Mouse (Mus musculus) kidney, embryonic 14.5 days (tissue): ENCODE results near the gene Phldb3. TPM values are rescaled to one million over a fixed set of nuclear protein-coding genes. Genes with fewer than 3 reads are reported as not detected.
A peak's percentile ranks its signal among the peaks of the same experiment; 100 is the strongest.
"Not testable (repeated sequence)": the region's sequence is repeated elsewhere in the genome, so short reads cannot be mapped to it uniquely, and the experiment has no call there.

ENCODE experiments used
- ATAC-seq: fragments of 200-750 bp; cut with Nextera tagmentation; 2 replicates; pipeline ENCODE4 v1.8.0; 2017; ENCODE audit warnings: moderate number of reproducible peaks, mild to moderate bottlenecking, moderate TSS enrichment, moderate library complexity; ENCODE audit not compliant: low FRiP score, low TSS enrichment
- H3K27ac ChIP-seq: fragments of 300-500 bp; sonication (generic); 2 replicates; pipeline ENCODE4 v1.5.1; 2014; ENCODE audit warnings: low read depth, mild to moderate bottlenecking, low read length, moderate library complexity, mixed read lengths
- H3K27me3 ChIP-seq: fragments of 300-500 bp; sonication (generic); 2 replicates; pipeline ENCODE4 v1.6.1; 2014; ENCODE audit warnings: mild to moderate bottlenecking, low read length; ENCODE audit not compliant: control insufficient read depth, insufficient read depth
- H3K36me3 ChIP-seq: fragments of 300-500 bp; sonication (generic); 2 replicates; pipeline ENCODE4 v1.6.1; 2014; ENCODE audit warnings: low read length, mixed read lengths; ENCODE audit not compliant: control insufficient read depth, insufficient read depth
- H3K4me1 ChIP-seq: fragments of 300-500 bp; sonication (generic); 2 replicates; pipeline ENCODE4 v1.6.1; 2014; ENCODE audit warnings: low read length, mixed read lengths; ENCODE audit not compliant: control insufficient read depth, insufficient read depth
- H3K4me2 ChIP-seq: fragments of 300-500 bp; sonication (generic); replicated peaks from 2 replicates; pipeline ENCODE4 v1.6.1; 2014; ENCODE audit warnings: low read depth, mild to moderate bottlenecking, low read length
- H3K4me3 ChIP-seq: fragments of 300-500 bp; sonication (generic); 2 replicates; pipeline ENCODE4 v1.5.1; 2014; ENCODE audit warnings: mild to moderate bottlenecking, low read length
- H3K9ac ChIP-seq: fragments of 300-500 bp; sonication (generic); 2 replicates; pipeline ENCODE4 v1.6.1; 2014; ENCODE audit warnings: low read depth, mild to moderate bottlenecking, low read length, moderate library complexity
- H3K9me3 ChIP-seq: fragments of 300-500 bp; sonication (generic); 2 replicates; pipeline ENCODE4 v1.6.1; 2016; ENCODE audit warnings: low read length; ENCODE audit not compliant: control insufficient read depth
- WGBS: fragments of 180-500 bp; shearing (Covaris S2); extraction: QIAGEN DNeasy Blood & Tissue Kit; methylation state at CpG from one replicate; pipeline ENCODE4 v1.1.7; 2014; 5-methylcytosine and 5-hydroxymethylcytosine counted together
- polyA plus RNA-seq: library from polyadenylated mRNA; unstranded; fragments of >200 nt; fragmentation: Nextera tagmentation; extraction: Ambion mirVana; gene quantifications from 2 replicates; pipeline ENCODE4 v1.2.1, GENCODE M21; 2014

Phldb3 gene
- polyA plus RNA-seq, 1 experiment from 2014 or later, result 0.32 TPM

DNA sequence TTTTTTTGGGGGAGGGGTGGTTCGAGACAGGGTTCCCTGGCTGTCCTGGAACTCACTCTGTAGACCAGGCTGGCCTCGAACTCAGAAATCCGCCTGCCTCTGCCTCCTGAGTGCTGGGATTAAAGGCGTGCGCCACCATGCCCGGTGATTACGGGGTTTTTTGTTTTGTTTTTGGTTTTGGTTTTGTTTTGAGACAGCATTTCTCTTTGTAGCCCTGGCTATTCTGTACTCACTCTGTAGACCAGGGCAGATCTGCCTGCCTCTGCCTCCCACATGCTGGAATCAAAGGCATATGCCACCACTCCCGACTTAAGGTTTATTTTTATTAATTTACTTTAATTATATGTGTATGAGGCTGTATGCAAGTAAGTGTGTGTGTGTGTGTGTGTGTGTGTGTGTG is 7.8 kb downstream of the Phldb3 start:
- not testable (repeated sequence) for H3K9ac ChIP-seq, H3K4me2 ChIP-seq, H3K4me3 ChIP-seq, H3K36me3 ChIP-seq, H3K27ac ChIP-seq, H3K27me3 ChIP-seq, H3K4me1 ChIP-seq, ATAC-seq, H3K9me3 ChIP-seq
- WGBS, result 90% methylated on average over 8 of the region's 8 CpGs

DNA sequence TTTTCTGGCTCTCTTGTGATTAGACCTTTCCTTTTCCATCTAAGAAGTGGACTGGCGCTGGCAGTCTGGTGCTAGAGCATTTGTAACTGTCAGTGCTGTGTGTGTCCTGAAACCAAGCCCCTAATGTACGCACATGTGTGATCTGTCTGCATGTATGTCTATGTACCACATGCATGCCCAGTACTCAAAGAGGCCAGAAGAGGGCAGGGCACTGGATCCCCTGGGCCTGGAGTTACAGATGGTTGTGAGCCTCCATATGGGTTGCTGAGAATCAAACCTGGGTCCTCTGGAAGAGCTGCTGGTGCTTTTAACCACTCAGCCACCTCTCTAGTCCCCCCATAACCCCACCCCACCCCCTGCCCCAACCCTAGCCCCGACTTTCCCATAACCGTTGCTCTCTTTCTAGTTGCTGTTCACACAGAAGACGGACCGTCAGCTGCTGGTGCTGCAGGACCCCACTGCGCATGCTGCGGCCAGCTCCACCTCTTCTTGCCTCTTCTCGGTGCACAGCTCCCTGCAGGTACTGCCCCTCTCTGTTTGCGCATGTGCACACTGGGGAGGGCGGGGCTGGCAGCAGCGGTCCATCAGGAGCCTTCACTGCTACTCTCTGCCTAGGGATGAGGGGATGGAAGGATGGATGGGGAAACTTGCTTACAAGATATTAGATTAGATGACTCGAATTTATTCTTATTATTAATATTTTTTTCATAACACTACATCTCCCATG is 9.3 kb downstream of the Phldb3 start:
- H3K4me2 ChIP-seq, result no peak overlapping the region
- 55% methylated on average over 13 of the region's 13 CpGs for WGBS
- no peak for ATAC-seq
- H3K4me3 ChIP-seq, result no peak overlapping the region
- H3K9ac ChIP-seq, result no peak overlapping the region
- no peaks in the 10 kb centered on the region for H3K4me1 ChIP-seq
- no peaks in the 10 kb centered on the region for H3K36me3 ChIP-seq
- H3K27me3 ChIP-seq, result no peaks in the 10 kb centered on the region
- no peak overlapping the region for H3K27ac ChIP-seq
- H3K9me3 ChIP-seq, result 0 out of 2 replicates have a peak, but pooled peaks cover 2% of the 10 kb centered on the region

DNA sequence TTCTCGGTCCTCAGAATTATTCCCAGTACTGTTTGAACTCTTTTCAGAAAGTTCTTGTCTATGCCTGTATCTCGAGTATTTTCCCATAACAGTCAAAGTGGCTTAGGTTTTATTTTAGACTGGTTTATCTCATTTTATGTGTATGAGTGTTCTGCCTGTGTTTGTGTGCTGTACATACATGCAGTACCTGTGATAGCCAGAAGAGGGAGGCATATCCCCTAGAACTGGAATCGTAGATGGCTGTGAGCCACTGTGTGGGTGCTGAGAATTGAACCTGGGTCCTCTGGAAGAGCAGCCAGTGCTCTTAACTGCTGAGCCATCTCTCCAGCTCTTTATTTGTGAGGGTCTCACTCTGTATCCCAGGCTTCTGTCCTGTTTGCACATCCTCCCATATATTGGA is 10.6 kb downstream of the Phldb3 start:
- Histone ChIP-seq H3K4me3 (no peak overlapping the region), H3K27me3 (no peaks in the 10 kb centered on the region), H3K27ac (no peak overlapping the region), H3K36me3 (no peaks in the 10 kb centered on the region), H3K9me3 (0 out of 2 replicates have a peak, but pooled peaks cover 2% of the 10 kb centered on the region), H3K4me1 (no peaks in the 10 kb centered on the region), H3K9ac (no peak overlapping the region), H3K4me2 (no peak overlapping the region)
- 88% methylated on average over 3 of the region's 3 CpGs for WGBS
- ATAC-seq, result no peak

DNA sequence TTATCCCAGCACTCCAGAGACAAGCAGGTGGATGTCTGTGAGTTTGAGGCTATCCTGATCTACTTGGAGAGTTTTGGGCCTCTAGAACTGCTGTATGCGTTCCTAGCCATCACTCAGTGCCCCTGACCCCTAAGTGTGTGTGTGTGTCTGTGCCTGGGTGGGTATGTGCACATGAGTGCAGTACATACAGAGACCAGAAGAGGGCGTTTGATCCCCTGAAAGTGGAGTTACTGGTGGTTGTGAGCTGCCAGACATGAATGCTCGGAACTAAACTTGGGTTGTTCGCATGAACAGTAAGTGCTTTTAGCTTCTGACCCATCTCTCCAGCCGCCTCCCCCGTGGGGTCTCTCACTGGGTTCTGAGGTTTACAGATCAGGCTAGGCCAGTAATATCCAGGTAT is 12.4 kb downstream of the Phldb3 start:
- Histone ChIP-seq H3K4me3 (no peak overlapping the region), H3K4me2 (no peak overlapping the region), H3K36me3 (no peaks in the 10 kb centered on the region), H3K9ac (no peak overlapping the region), H3K27ac (no peak overlapping the region), H3K9me3 (0 out of 2 replicates have a peak, but pooled peaks cover 2% of the 10 kb centered on the region), H3K27me3 (no peaks in the 10 kb centered on the region), H3K4me1 (no peaks in the 10 kb centered on the region)
- 86% methylated on average over 6 of the region's 6 CpGs for WGBS
- no peak for ATAC-seq

DNA sequence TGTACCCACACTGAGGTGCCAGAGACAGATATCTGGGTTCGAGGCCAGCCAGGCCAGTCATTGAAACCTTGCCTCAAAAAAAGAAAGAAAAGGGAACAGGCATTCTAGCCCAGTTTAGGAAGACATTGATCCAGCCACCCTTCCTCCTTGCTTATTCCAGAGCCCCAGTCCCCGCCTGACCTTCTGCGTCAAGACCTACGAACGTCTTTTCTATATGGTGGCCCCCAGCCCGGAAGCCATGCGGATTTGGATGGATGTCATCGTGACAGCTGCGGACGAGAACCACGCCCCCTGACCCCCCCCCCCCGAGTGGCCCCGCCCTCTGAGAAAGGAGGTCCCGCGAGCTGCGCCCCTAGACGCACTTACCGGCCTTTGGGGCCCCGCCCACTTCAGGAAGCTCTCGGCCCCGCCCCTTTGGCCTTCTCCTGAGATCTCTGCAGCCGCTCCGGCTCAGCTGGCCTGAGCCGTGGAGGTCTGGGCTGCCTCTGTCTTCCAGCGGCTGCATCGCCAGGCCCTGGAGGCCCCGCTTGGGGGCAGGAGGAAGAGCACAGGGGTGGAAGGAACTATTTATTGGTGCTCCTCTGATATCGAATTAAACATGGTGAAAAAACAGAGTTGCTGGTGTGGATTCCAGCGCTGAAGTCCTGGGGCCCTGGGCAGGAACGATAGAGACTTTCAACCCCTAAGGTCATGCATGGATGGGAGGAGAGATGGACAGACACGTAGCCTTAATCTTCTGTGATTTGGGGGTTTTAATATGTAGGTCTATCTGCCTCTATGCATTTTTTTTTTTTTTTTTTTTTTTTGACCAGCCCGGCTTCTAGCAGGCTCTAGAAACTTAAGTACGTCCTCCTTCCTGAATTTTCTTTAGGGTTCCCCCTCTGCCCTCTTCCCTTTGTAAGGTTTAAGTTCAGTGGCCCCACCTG is 18.4 kb downstream of the Phldb3 start:
- peak overlapping the region; percentile 32; the same call in 1 of the 2 replicates for H3K9ac ChIP-seq
- no peaks in the 10 kb centered on the region for H3K27me3 ChIP-seq
- WGBS, result 10% methylated on average over 33 of the region's 33 CpGs
- no peaks in the 10 kb centered on the region for H3K9me3 ChIP-seq
- H3K36me3 ChIP-seq, result no peaks in the 10 kb centered on the region
- peak; percentile 91 for ATAC-seq
- no peaks in the 10 kb centered on the region for H3K4me1 ChIP-seq
- H3K27ac ChIP-seq, result no peak overlapping the region
- H3K4me3 ChIP-seq, result peak overlapping the region; percentile 19
- peak overlapping the region; percentile 46 for H3K4me2 ChIP-seq

DNA sequence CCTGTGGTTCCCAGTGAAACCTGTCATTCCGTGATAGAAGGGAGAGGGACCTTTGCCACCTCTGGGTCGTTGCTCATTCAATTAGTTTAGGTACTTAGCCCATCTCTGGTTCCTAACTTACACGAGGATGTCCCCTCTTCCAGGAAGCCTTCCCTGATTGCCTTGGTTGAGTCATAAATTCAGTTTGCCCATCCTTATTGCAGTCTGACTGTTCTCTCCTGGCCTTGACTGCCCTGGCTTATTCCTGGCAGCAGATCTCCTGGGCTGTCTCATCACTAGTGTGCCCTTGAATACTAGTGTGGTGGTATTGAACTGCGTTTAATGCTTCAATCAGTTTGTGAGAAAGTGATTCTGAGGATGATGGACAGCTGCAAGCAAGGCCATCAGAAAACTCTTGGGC is 19.1 kb downstream of the Phldb3 start:
- Histone ChIP-seq H3K27me3 (no peaks in the 10 kb centered on the region), H3K9me3 (no peaks in the 10 kb centered on the region), H3K36me3 (no peaks in the 10 kb centered on the region), H3K4me3 (no peak overlapping the region), H3K27ac (no peak overlapping the region), H3K4me1 (no peaks in the 10 kb centered on the region), H3K9ac (no peak overlapping the region), H3K4me2 (no peak overlapping the region)
- no peak for ATAC-seq
- WGBS, result 57% methylated on average over 4 of the region's 4 CpGs

DNA sequence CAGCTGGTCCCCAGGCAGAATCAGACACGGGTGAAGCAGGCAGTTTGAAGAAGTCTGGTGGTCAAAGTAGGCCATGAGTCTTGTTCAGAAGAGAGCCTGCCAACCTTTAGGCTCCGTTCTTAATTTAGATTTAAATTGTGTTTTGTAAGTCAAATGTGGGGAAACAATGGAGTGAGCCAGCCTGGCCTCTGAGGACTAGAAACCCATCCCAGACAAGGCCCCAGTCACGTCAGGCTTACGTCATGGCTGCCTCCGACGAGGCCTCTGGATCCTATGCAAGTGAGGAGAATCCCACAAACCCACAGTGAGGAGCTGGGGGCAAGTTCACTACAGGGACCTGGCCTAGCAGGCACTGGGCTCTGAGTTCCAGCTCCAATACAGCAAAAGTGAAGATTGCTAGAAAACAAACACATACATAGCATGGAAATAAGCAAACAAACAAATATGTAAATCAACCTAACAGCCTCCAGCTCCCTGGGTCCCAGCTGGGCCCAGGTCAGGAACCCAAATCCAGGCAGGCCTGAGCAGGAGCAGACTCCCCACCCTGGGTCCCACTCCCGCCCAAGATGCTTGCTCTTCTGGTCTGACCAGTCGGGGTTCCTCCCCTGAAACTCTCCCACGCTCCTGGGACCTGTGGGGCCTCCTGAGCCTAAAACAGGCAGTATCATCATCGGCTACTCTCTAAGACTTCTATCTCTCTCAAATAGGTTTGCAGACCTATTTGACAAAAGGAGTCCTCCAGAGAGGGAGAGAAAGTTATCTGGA is 19.7 kb downstream of the Phldb3 start:
- H3K27ac ChIP-seq, result no peak overlapping the region
- 81% methylated on average over 10 of the region's 10 CpGs for WGBS
- no peak overlapping the region for H3K9ac ChIP-seq
- H3K9me3 ChIP-seq, result no peaks in the 10 kb centered on the region
- no peaks in the 10 kb centered on the region for H3K4me1 ChIP-seq
- H3K36me3 ChIP-seq, result no peaks in the 10 kb centered on the region
- no peak overlapping the region for H3K4me2 ChIP-seq
- H3K4me3 ChIP-seq, result no peak overlapping the region
- H3K27me3 ChIP-seq, result no peaks in the 10 kb centered on the region
- no peak for ATAC-seq

DNA sequence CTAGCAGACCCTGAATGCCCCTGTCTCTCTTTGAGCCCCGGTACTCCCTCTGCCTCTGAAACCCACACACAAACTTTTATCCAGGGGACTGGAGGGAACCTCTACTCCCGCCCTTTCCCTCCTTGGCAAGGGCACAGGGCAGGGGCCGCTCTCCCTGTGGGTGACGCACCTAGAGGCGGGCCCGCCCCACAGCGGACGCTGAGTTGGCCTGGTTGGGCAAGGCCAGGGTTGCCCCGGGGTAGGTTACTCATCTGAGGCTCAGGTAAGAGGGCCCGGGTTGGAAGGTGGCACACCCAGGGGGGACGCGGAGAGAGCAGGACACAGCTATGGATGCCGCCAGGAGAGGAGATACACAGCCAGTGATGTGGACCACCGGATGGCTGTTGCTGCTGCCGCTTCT is 25.7 kb downstream of the Phldb3 start, which contains the start of gene Lypd3:
TSS of gene Lypd3 (plus strand) at position 287 of the 400 bp plus-strand sequence.
- H3K27me3 ChIP-seq, result peaks cover 42% of the 10 kb centered on the region
- no peaks in the 10 kb centered on the region for H3K36me3 ChIP-seq
- peaks cover 7% of the 10 kb centered on the region for H3K4me1 ChIP-seq
- WGBS, result 10% methylated on average over 15 of the region's 15 CpGs
- H3K9ac ChIP-seq, result no peak within 1 kb of the TSS
- ATAC-seq, result no peak
- peak within 1 kb of the TSS; percentile 19; the same call in 1 of the 2 replicates for H3K4me2 ChIP-seq
- H3K27ac ChIP-seq, result no peak within 1 kb of the TSS
- peak within 1 kb of the TSS; percentile 42; the same call in 1 of the 2 replicates for H3K4me3 ChIP-seq
- no peaks in the 10 kb centered on the region for H3K9me3 ChIP-seq
